Mouse (Mus musculus): ENCODE measurements around the gene Slc30a7.

DNA sequence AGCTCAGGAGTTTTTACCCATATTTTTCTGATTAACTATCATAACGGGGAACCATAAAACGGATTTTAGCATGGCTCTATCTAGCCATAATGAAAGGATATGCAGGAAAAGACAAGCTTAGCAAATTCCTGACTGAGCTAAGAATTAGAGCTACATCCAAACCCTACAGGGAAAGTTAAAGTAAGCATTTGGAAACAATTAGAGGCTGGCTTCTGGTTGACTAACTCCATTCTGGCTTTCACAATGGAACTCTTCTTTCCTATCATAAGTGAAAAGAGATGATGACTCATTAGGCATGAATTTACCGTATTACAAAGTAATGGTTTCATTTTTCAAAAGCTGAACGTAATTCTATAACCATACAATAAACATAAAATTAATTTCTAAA is 45.2 kb downstream of the Slc30a7 start:
- TF ChIP-seq CTCF (IDR thresholded peaks at IDR 0.05; ENCODE audit: control insufficient read depth, insufficient read depth, low read length) (no peak), POLR2A (IDR thresholded peaks at IDR 0.05; ENCODE audit: borderline replicate concordance, control insufficient read depth, low read depth, low read length) (no peak)
